Mouse (Mus musculus): ENCODE data around the gene Uba3.

- no peak for TF ChIP-seq CTCF (IDR thresholded peaks at IDR 0.05; ENCODE audit: control insufficient read depth, insufficient read depth, low read length)
- TF ChIP-seq POLR2A (IDR thresholded peaks at IDR 0.05; ENCODE audit: borderline replicate concordance, control insufficient read depth, low read depth, low read length), result no peak
These were observed 17.6 kb upstream of the Uba3 start for GRCm38 (mm10) chr6:97222931-97223467.
